Mouse (Mus musculus) hindbrain, embryonic 11.5 days (tissue): ENCODE measurements around the gene Gatad2a. TPM values are rescaled to one million over a fixed set of nuclear protein-coding genes. Genes with fewer than 3 reads are reported as not detected.

Experiments
- ATAC-seq: fragments of 200-750 bp; cut with Nextera tagmentation; 2 replicates; pipeline ENCODE4 v1.8.0; 2017; ENCODE audit warnings: mild to moderate bottlenecking, moderate TSS enrichment, moderate library complexity; ENCODE audit not compliant: low FRiP score
- DNase-seq: peaks from one replicate; pipeline ENCODE4 v3.0.0-alpha.2; 2015; ENCODE audit warnings: low spot score
- H3K27ac ChIP-seq: fragments of 300-500 bp; sonication (generic); 2 replicates; pipeline ENCODE4 v1.5.1; 2014; ENCODE audit warnings: mild to moderate bottlenecking, low read depth, low read length
- H3K27me3 ChIP-seq: fragments of 300-500 bp; sonication (generic); 2 replicates; pipeline ENCODE4 v1.6.1; 2014; ENCODE audit warnings: mild to moderate bottlenecking, low read length, moderate library complexity, mixed read lengths; ENCODE audit not compliant: control insufficient read depth, insufficient read depth
- H3K36me3 ChIP-seq: fragments of 300-500 bp; sonication (generic); 2 replicates; pipeline ENCODE4 v1.6.1; 2014; ENCODE audit warnings: mild to moderate bottlenecking, low read length, moderate library complexity, mixed read lengths; ENCODE audit not compliant: control insufficient read depth, insufficient read depth
- H3K4me1 ChIP-seq: fragments of 300-500 bp; sonication (generic); replicated peaks from 2 replicates; pipeline ENCODE4 v1.6.1; 2014; ENCODE audit warnings: low read length, mixed read lengths; ENCODE audit not compliant: control insufficient read depth, insufficient read depth
- H3K4me2 ChIP-seq: fragments of 300-500 bp; sonication (generic); replicated peaks from 2 replicates; pipeline ENCODE4 v1.6.1; 2014; ENCODE audit warnings: mild to moderate bottlenecking, low read depth, low read length
- H3K4me3 ChIP-seq: fragments of 300-500 bp; sonication (generic); 2 replicates; pipeline ENCODE4 v1.5.1; 2014; ENCODE audit warnings: low read depth, low read length
- H3K9ac ChIP-seq: fragments of 300-500 bp; sonication (generic); 2 replicates; pipeline ENCODE4 v1.6.1; 2014; ENCODE audit warnings: low read depth, low read length
- H3K9me3 ChIP-seq: fragments of 300-500 bp; sonication (generic); 2 replicates; pipeline ENCODE4 v1.6.1; 2016; ENCODE audit warnings: low read length; ENCODE audit not compliant: control insufficient read depth
- WGBS: fragments of 180-500 bp; shearing (Covaris S2); extraction: QIAGEN DNeasy Blood & Tissue Kit; methylation state at CpG from one replicate; pipeline ENCODE4 v1.1.7; 2014; 5-methylcytosine and 5-hydroxymethylcytosine counted together
- polyA plus RNA-seq: library from polyadenylated mRNA; unstranded; fragments of >200 nt; fragmentation: Nextera tagmentation; extraction: Ambion mirVana; gene quantifications from 2 replicates; pipeline ENCODE4 v1.2.1, GENCODE M21; 2014

Gatad2a gene
- polyA plus RNA-seq, 1 experiment from 2014 or later: 48.8 TPM

- DNase-seq: peak; percentile 54
- no peak overlapping the region for H3K27ac ChIP-seq
- 0 out of 2 replicates have a peak, but pooled peaks cover 2% of the 10 kb centered on the region for H3K4me1 ChIP-seq
Measured at GRCm38 (mm10) chr8:69936050-69936794, 60.0 kb downstream of the Gatad2a start.

DNA sequence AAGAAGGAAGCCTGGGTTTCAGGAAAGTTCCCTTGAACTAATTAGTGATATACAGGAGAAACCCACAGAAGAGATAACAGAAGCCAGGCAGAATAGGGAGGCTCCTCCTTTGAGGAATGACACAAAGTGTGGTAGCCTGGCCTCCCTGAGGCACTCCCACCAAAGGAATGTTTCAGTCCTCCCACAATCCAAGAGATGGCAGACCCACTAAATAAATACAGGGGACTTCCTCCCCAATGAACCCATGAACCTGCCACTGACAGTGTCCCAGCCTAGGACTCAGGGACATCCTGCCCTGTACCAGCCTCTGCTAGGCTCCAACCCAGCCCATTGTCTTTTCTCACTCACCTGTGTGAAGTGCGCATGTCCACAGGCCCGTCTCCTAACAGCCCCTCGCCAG lies 60.8 kb downstream of the Gatad2a start:
- DNase-seq: no peak
- WGBS: 96% methylated on average over 3 of the region's 3 CpGs
- no peaks in the 10 kb centered on the region for H3K27me3 ChIP-seq
- H3K4me2 ChIP-seq: no peak overlapping the region
- H3K4me3 ChIP-seq: no peak overlapping the region
- H3K27ac ChIP-seq: no peak overlapping the region
- H3K9ac ChIP-seq: no peak overlapping the region
- no peaks in the 10 kb centered on the region for H3K9me3 ChIP-seq
- H3K36me3 ChIP-seq: no peaks in the 10 kb centered on the region
- no peak for ATAC-seq
- H3K4me1 ChIP-seq: 0 out of 2 replicates have a peak, but pooled peaks cover 2% of the 10 kb centered on the region

More at GRCm38 (mm10) chr8:69936050-69936794, 60.0 kb downstream of the Gatad2a start:
- no peaks in the 10 kb centered on the region for H3K27me3 ChIP-seq
- H3K4me3 ChIP-seq: no peak overlapping the region
- 72% methylated on average over 7 of the region's 7 CpGs for WGBS
- no peaks in the 10 kb centered on the region for H3K36me3 ChIP-seq
- no peak overlapping the region for H3K4me2 ChIP-seq
- H3K9me3 ChIP-seq: no peaks in the 10 kb centered on the region
- no peak overlapping the region for H3K9ac ChIP-seq
- peak; percentile 67 for ATAC-seq

- H3K27ac ChIP-seq: no peak overlapping the region
- no peak for DNase-seq
- no peaks in the 10 kb centered on the region for H3K4me1 ChIP-seq
- H3K36me3 ChIP-seq: no peaks in the 10 kb centered on the region
- H3K9ac ChIP-seq: no peak overlapping the region
- no peak overlapping the region for H3K4me2 ChIP-seq
- ATAC-seq: no peak
- H3K27me3 ChIP-seq: no peaks in the 10 kb centered on the region
- no peaks in the 10 kb centered on the region for H3K9me3 ChIP-seq
- 93% methylated on average over 5 of the region's 5 CpGs for WGBS
- no peak overlapping the region for H3K4me3 ChIP-seq
Measured at GRCm38 (mm10) chr8:69934582-69934981, 61.6 kb downstream of the Gatad2a start.

DNA sequence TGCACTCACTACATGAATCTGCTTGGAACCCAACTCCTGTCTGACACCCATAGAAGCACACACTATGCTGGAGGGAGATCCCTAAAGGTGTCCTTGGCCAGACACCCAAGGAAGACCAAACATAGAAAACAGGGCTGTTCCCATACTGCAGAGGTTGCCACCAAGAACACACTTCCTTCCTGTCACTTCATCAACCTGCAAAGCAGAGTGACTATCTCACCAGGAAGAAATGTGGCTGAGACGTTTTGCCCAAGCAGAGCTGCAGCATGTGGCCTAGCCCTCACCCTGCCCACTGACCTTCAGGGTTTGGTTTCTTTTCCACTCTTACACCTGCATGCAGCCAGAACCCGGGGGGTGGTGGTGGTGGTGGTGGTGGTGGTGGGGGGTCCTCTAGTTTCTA lies 62.4 kb downstream of the Gatad2a start:
- Histone ChIP-seq H3K27ac (no peak overlapping the region), H3K27me3 (no peaks in the 10 kb centered on the region), H3K4me3 (no peak overlapping the region), H3K9me3 (no peaks in the 10 kb centered on the region), H3K9ac (no peak overlapping the region), H3K4me2 (no peak overlapping the region), H3K4me1 (no peaks in the 10 kb centered on the region), H3K36me3 (no peaks in the 10 kb centered on the region)
- no peak for ATAC-seq
- 86% methylated on average over 2 of the region's 2 CpGs for WGBS
- DNase-seq: no peak

DNA sequence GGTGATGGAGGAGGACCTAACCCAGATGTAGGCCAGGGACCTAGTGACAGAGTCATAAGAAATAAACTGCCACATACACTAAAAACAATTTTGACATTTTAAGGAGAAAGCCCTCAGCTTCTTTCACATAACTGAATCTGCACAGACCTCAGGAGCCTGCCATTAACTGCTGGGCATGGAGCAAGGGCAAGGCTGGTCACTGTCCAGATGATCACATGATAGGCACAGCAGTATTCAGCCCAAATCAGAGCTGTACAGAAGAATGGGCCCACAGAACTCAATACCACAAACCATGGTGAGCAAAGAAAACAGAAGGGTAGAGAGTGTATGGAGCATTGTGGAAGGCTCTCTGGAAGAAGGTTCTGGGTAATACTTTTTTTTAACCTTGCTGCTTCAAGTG lies 69.3 kb downstream of the Gatad2a start:
- Histone ChIP-seq H3K9me3 (no peaks in the 10 kb centered on the region), H3K4me3 (no peak overlapping the region), H3K27ac (no peak overlapping the region), H3K4me1 (no peaks in the 10 kb centered on the region), H3K36me3 (no peaks in the 10 kb centered on the region), H3K27me3 (no peaks in the 10 kb centered on the region), H3K4me2 (no peak overlapping the region), H3K9ac (no peak overlapping the region)
- ATAC-seq (no peak), DNase-seq (no peak)

DNA sequence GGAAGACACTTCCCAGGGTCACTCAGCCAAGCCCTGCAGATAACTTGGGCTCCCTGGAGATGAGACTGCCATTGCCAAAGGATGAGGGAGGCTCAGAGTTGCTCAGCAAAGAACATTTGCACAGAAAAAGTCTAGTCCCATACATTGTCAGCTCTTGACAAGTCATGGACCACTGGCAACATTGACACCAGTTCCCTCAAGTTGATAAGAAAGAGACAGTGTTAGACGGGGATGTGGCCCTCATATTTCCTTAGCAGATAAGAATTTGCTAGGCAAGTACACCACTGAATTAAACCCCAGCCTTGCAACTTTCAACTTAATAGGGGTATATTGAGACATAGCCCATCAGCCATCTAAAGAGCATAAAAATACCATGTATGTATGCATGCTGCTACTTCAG lies 72.2 kb downstream of the Gatad2a start:
- DNase-seq (no peak), ATAC-seq (no peak)
- Histone ChIP-seq H3K4me3 (no peak overlapping the region), H3K36me3 (no peaks in the 10 kb centered on the region), H3K27me3 (no peaks in the 10 kb centered on the region), H3K27ac (no peak overlapping the region), H3K9me3 (no peaks in the 10 kb centered on the region), H3K4me1 (no peaks in the 10 kb centered on the region), H3K9ac (no peak overlapping the region), H3K4me2 (no peak overlapping the region)
- 85% methylated on average over 1 of the region's 1 CpGs for WGBS

- 97% methylated on average over 2 of the region's 2 CpGs for WGBS
- no peak overlapping the region for H3K4me3 ChIP-seq
- no peaks in the 10 kb centered on the region for H3K36me3 ChIP-seq
- DNase-seq: no peak
- H3K9me3 ChIP-seq: no peaks in the 10 kb centered on the region
- no peak for ATAC-seq
- peak overlapping the region; percentile 51; the same call in 1 of the 2 replicates for H3K27ac ChIP-seq
- H3K9ac ChIP-seq: no peak overlapping the region; the same call in 1 of the 2 replicates
- no peaks in the 10 kb centered on the region for H3K4me1 ChIP-seq
- no peaks in the 10 kb centered on the region for H3K27me3 ChIP-seq
- H3K4me2 ChIP-seq: no peak overlapping the region
Measured at GRCm38 (mm10) chr8:69921141-69921540, 75.0 kb downstream of the Gatad2a start.

DNA sequence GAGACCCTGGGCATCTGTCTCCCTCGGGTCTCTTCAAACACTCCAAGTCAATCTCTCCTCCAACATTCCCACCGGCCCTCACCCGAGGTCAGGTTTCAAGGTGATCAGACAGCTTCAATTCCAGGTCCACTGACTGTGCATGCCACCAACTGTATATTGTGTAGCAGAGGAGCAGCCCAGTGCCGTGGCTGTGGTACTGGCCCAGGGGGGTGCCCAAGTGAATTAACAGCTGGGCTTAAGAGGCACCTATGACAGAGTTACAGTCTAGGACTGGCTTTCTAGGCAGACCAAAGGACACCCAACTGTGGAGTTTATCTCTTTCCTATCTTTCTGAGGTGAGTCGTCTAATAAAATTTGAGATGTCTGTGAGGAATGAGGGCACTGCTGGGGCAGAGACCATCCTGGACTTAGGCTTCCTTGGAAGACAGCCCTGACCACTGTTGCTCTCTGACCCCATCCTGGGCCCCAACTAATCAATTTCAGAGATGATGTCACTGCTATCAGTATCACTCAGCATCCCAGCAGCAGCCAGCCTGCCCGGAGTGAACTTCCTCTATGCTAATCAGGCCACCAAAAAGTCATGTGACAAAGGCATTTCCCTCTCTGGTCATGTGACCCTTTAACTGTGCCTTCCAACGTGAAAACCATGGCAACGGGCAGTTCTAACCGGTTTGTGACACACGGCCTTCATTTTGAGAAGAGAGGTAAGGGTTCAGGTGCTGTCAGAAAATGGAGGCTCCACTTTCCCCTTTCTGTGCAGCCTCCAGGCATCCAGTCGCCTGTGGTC lies 76.1 kb downstream of the Gatad2a start:
- Histone ChIP-seq H3K9me3 (no peaks in the 10 kb centered on the region), H3K4me1 (no peaks in the 10 kb centered on the region), H3K4me3 (no peak overlapping the region; the same call in 1 of the 2 replicates), H3K27me3 (no peaks in the 10 kb centered on the region), H3K27ac (peak overlapping the region; percentile 51; the same call in 1 of the 2 replicates), H3K9ac (no peak overlapping the region), H3K4me2 (no peak overlapping the region), H3K36me3 (no peaks in the 10 kb centered on the region)
- WGBS: 48% methylated on average over 11 of the region's 11 CpGs
- ATAC-seq (peak; percentile 76), DNase-seq (peak; percentile 80)
